Mouse (Mus musculus) liver, adult (tissue): ENCODE measurements around the gene Ivl.

Source experiments
- GATA4 ChIP-seq: IDR thresholded peaks from 2 replicates; pipeline ENCODE4 v1.6.1; 2014; ENCODE audit warnings: mild to moderate bottlenecking, low read length; ENCODE audit not compliant: insufficient replicate concordance

Ivl gene

DNA sequence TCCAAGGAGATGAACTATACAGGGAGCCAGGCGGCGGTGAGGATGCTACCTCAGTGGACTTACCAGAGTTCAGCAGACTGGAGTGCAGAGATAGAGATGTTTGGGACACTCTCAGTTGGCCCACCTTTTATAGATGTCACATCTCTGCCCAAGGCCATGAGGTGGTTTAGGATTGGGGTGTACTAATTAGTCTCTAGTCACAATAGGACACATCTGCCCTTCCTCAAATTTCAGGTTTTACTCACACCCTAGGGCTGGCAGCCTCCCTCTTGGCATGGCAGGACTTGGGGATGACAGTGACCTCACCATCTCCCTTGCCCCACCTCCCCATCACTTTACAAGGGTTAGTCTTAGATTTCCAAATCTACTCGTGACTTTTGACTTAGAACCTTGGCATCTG is 39.1 kb downstream of the Ivl start, which contains the start of gene 2310046K23Rik:
Gene 2310046K23Rik, minus strand, starts transcription at position 101 of the 400 bp plus-strand sequence.
- no peak for TF ChIP-seq GATA4
